Mouse (Mus musculus) embryonic facial prominence, embryonic 15.5 days (tissue): ENCODE measurements around the gene Mospd3. TPM values are rescaled to one million over a fixed set of nuclear protein-coding genes. Genes with fewer than 3 reads are reported as not detected.
A peak's percentile ranks its signal among the peaks of the same experiment; 100 is the strongest.

Experiments used
- ATAC-seq: fragments of 200-750 bp; cut with Nextera tagmentation; 2 replicates; pipeline ENCODE4 v1.8.0; 2017; ENCODE audit warnings: low read depth, moderate TSS enrichment; ENCODE audit not compliant: insufficient number of reproducible peaks, low FRiP score, low TSS enrichment
- H3K27ac ChIP-seq: fragments of 300-500 bp; sonication (generic); replicated peaks from 2 replicates; pipeline ENCODE4 v1.5.1; 2015; ENCODE audit warnings: mild to moderate bottlenecking, inconsistent platforms
- H3K27me3 ChIP-seq: fragments of 300-500 bp; sonication (generic); 2 replicates; pipeline ENCODE4 v1.6.1; 2015; ENCODE audit warnings: inconsistent platforms
- H3K36me3 ChIP-seq: fragments of 300-500 bp; sonication (generic); 2 replicates; pipeline ENCODE4 v1.6.1; 2015; ENCODE audit warnings: mild to moderate bottlenecking, inconsistent platforms
- H3K4me1 ChIP-seq: fragments of 300-500 bp; sonication (generic); 2 replicates; pipeline ENCODE4 v1.6.1; 2015; ENCODE audit warnings: inconsistent platforms
- H3K4me2 ChIP-seq: fragments of 300-500 bp; sonication (generic); replicated peaks from 2 replicates; pipeline ENCODE4 v1.6.1; 2015; ENCODE audit warnings: mild to moderate bottlenecking, inconsistent platforms
- H3K4me3 ChIP-seq: fragments of 300-500 bp; sonication (generic); replicated peaks from 2 replicates; pipeline ENCODE4 v1.5.1; 2015; ENCODE audit warnings: mild to moderate bottlenecking, inconsistent platforms
- H3K9ac ChIP-seq: fragments of 300-500 bp; sonication (generic); 2 replicates; pipeline ENCODE4 v1.6.1; 2015; ENCODE audit warnings: inconsistent platforms
- H3K9me3 ChIP-seq: fragments of 300-500 bp; sonication (generic); replicated peaks from 2 replicates; pipeline ENCODE4 v1.6.1; 2016; ENCODE audit warnings: inconsistent platforms
- WGBS: fragments of 180-500 bp; shearing (Covaris S2); methylation state at CpG from one replicate; pipeline ENCODE4 v1.1.7; 2015; 5-methylcytosine and 5-hydroxymethylcytosine counted together
- polyA plus RNA-seq: library from polyadenylated mRNA; unstranded; fragments of >200 nt; fragmentation: Nextera tagmentation; extraction: Ambion mirVana; gene quantifications from 2 replicates; pipeline ENCODE4 v1.2.1, GENCODE M21; 2015

Gene Mospd3
- polyA plus RNA-seq, result 43.3 and 47.3 TPM in 2 replicates

- no peaks in the 10 kb centered on the region for H3K27me3 ChIP-seq
- H3K9ac ChIP-seq, result peak within 1 kb of the TSS; percentile 94
- H3K27ac ChIP-seq, result peak within 1 kb of the TSS; percentile 89
- H3K4me1 ChIP-seq, result peaks cover 23% of the 10 kb centered on the region
- H3K4me2 ChIP-seq, result peak within 1 kb of the TSS; percentile 92
- no peaks in the 10 kb centered on the region for H3K9me3 ChIP-seq
- under 1% methylated on average over 41 of the region's 41 CpGs for WGBS
- ATAC-seq, result peak; percentile 95
- H3K4me3 ChIP-seq, result peak within 1 kb of the TSS; percentile 72
- peaks cover 23% of the 10 kb centered on the region for H3K36me3 ChIP-seq
These were observed at the start of gene Mospd3 for GRCm38 (mm10) chr5:137600619-137601364. Mospd3 (minus strand) TSS chr5:137601058.

- WGBS, result 14% methylated on average over 18 of the region's 18 CpGs
- no peaks in the 10 kb centered on the region for H3K9me3 ChIP-seq
- H3K27me3 ChIP-seq, result peaks cover 17% of the 10 kb centered on the region
- H3K4me2 ChIP-seq, result 0 out of 2 replicates have a peak overlapping the region, but pooled peaks have one; percentile 1
- H3K4me1 ChIP-seq, result peaks cover 27% of the 10 kb centered on the region
- H3K9ac ChIP-seq, result no peak overlapping the region
- H3K4me3 ChIP-seq, result no peak overlapping the region
- no peak overlapping the region for H3K27ac ChIP-seq
- no peak for ATAC-seq
- peaks cover 12% of the 10 kb centered on the region for H3K36me3 ChIP-seq
These were observed 49.1 kb upstream of the Mospd3 start for GRCm38 (mm10) chr5:137649669-137650571.

- Histone ChIP-seq H3K36me3 (peaks cover 12% of the 10 kb centered on the region), H3K27me3 (peaks cover 23% of the 10 kb centered on the region), H3K9ac (no peak overlapping the region), H3K27ac (no peak overlapping the region), H3K9me3 (no peaks in the 10 kb centered on the region), H3K4me2 (no peak overlapping the region), H3K4me3 (no peak overlapping the region), H3K4me1 (peaks cover 31% of the 10 kb centered on the region)
- 32% methylated on average over 4 of the region's 4 CpGs for WGBS
- ATAC-seq, result no peak
These were observed 48.4 kb upstream of the Mospd3 start for GRCm38 (mm10) chr5:137649251-137649650.

- no peak overlapping the region for H3K9ac ChIP-seq
These were observed 47.2 kb upstream of the Mospd3 start for GRCm38 (mm10) chr5:137647827-137648601.

GRCm38 (mm10) chr5:137645652-137646091, 44.8 kb upstream of the Mospd3 start, which contains the start of gene Irs3:
Irs3 (minus strand) TSS chr5:137645714.
- H3K4me3 ChIP-seq, result peak within 1 kb of the TSS; percentile 33
- H3K9me3 ChIP-seq, result no peaks in the 10 kb centered on the region
- H3K36me3 ChIP-seq, result peaks cover 12% of the 10 kb centered on the region
- H3K27me3 ChIP-seq, result peaks cover 34% of the 10 kb centered on the region
- H3K27ac ChIP-seq, result no peak within 1 kb of the TSS
- H3K4me1 ChIP-seq, result peaks cover 32% of the 10 kb centered on the region
- 13% methylated on average over 11 of the region's 11 CpGs for WGBS
- peak within 1 kb of the TSS; percentile 51 for H3K4me2 ChIP-seq
- no peak within 1 kb of the TSS for H3K9ac ChIP-seq
- ATAC-seq, result no peak

More at GRCm38 (mm10) chr5:137647827-137648601, 47.2 kb upstream of the Mospd3 start:
- H3K4me1 ChIP-seq, result peaks cover 31% of the 10 kb centered on the region
- H3K4me2 ChIP-seq, result no peak overlapping the region
- no peaks in the 10 kb centered on the region for H3K9me3 ChIP-seq
- peaks cover 7% of the 10 kb centered on the region; the same call in 1 of the 2 replicates for H3K36me3 ChIP-seq
- H3K27ac ChIP-seq, result no peak overlapping the region
- peaks cover 34% of the 10 kb centered on the region for H3K27me3 ChIP-seq
- WGBS, result 38% methylated on average over 9 of the region's 9 CpGs
- H3K4me3 ChIP-seq, result no peak overlapping the region
- no peak for ATAC-seq

- no peak for ATAC-seq
- no peak overlapping the region for H3K9ac ChIP-seq
- peaks cover 33% of the 10 kb centered on the region for H3K4me1 ChIP-seq
These were observed 44.3 kb upstream of the Mospd3 start for GRCm38 (mm10) chr5:137645091-137645651.

GRCm38 (mm10) chr5:137644484-137644883, 43.6 kb upstream of the Mospd3 start:
- H3K36me3 ChIP-seq, result peaks cover 24% of the 10 kb centered on the region
- H3K4me3 ChIP-seq, result no peak overlapping the region
- H3K9ac ChIP-seq, result no peak overlapping the region
- H3K4me2 ChIP-seq, result no peak overlapping the region
- H3K9me3 ChIP-seq, result no peaks in the 10 kb centered on the region
- peaks cover 27% of the 10 kb centered on the region for H3K4me1 ChIP-seq
- peaks cover 34% of the 10 kb centered on the region for H3K27me3 ChIP-seq
- ATAC-seq, result no peak
- WGBS, result 39% methylated on average over 19 of the region's 19 CpGs
- no peak overlapping the region for H3K27ac ChIP-seq

More at GRCm38 (mm10) chr5:137645091-137645651, 44.3 kb upstream of the Mospd3 start:
- Histone ChIP-seq H3K27me3 (peaks cover 34% of the 10 kb centered on the region), H3K27ac (no peak overlapping the region), H3K4me2 (peak overlapping the region; percentile 51), H3K9me3 (no peaks in the 10 kb centered on the region), H3K36me3 (peaks cover 17% of the 10 kb centered on the region), H3K4me3 (peak overlapping the region; percentile 33)
- WGBS, result 3% methylated on average over 44 of the region's 44 CpGs

GRCm38 (mm10) chr5:137642886-137643285, 42.0 kb upstream of the Mospd3 start:
- no peak overlapping the region for H3K9ac ChIP-seq
- ATAC-seq, result no peak
- H3K4me1 ChIP-seq, result peaks cover 18% of the 10 kb centered on the region
- 44% methylated on average over 4 of the region's 4 CpGs for WGBS
- H3K27me3 ChIP-seq, result peaks cover 34% of the 10 kb centered on the region
- no peak overlapping the region for H3K27ac ChIP-seq
- peaks cover 39% of the 10 kb centered on the region for H3K36me3 ChIP-seq
- no peak overlapping the region for H3K4me3 ChIP-seq
- no peaks in the 10 kb centered on the region for H3K9me3 ChIP-seq
- no peak overlapping the region for H3K4me2 ChIP-seq

GRCm38 (mm10) chr5:137641054-137641453, 40.2 kb upstream of the Mospd3 start, which contains the start of gene Sap25:
Sap25 (plus strand) TSS chr5:137641334.
- no peaks in the 10 kb centered on the region for H3K9me3 ChIP-seq
- peaks cover 58% of the 10 kb centered on the region for H3K36me3 ChIP-seq
- no peak for ATAC-seq
- no peak within 1 kb of the TSS for H3K4me2 ChIP-seq
- peaks cover 13% of the 10 kb centered on the region for H3K4me1 ChIP-seq
- H3K4me3 ChIP-seq, result no peak within 1 kb of the TSS
- peaks cover 29% of the 10 kb centered on the region for H3K27me3 ChIP-seq
- H3K27ac ChIP-seq, result no peak within 1 kb of the TSS
- WGBS, result 88% methylated on average over 19 of the region's 19 CpGs
- H3K9ac ChIP-seq, result no peak within 1 kb of the TSS

- peaks cover 68% of the 10 kb centered on the region for H3K36me3 ChIP-seq
- no peak for ATAC-seq
- H3K9me3 ChIP-seq, result no peaks in the 10 kb centered on the region
- no peak overlapping the region for H3K27ac ChIP-seq
- peaks cover 13% of the 10 kb centered on the region for H3K27me3 ChIP-seq
- WGBS, result 67% methylated on average over 7 of the region's 7 CpGs
- H3K4me2 ChIP-seq, result no peak overlapping the region
- no peak overlapping the region for H3K9ac ChIP-seq
- H3K4me1 ChIP-seq, result 0 out of 2 replicates have a peak, but pooled peaks cover 4% of the 10 kb centered on the region
- no peak overlapping the region for H3K4me3 ChIP-seq
These were observed 38.6 kb upstream of the Mospd3 start for GRCm38 (mm10) chr5:137639472-137639871.
